Mouse (Mus musculus): ENCODE measurements around the gene Tcf25.

DNA sequence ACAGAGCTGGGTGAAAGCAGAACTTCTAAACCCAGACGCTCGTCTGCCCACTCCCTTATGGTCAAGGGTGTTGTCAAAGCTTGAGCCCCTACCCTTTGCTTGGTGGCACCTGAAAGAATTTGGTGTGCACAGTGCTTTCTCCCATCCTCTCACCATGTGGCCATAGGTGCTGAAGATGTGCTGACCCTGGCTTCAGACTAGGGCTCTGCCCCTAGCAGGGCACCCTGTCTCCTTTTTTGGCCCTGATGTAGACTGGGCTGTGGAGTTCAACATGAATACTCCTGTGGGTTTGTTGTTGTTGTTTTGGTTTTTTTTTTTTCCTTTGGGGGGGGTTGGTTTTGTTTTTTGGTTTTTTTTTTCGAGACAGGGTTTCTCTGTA lies 49.2 kb downstream of the Tcf25 start:
- TF ChIP-seq POLR2A (IDR thresholded peaks at IDR 0.05; ENCODE audit: insufficient read depth, low read depth, low read length) (no peak), CTCF (IDR thresholded peaks at IDR 0.05; ENCODE audit: insufficient read depth, low read depth, low read length) (no peak)

Data from olfactory bulb, adult 2 months (tissue).